Comparison of ENCODE assay signal across 8 mouse cellular contexts in the genomic region with DNA sequence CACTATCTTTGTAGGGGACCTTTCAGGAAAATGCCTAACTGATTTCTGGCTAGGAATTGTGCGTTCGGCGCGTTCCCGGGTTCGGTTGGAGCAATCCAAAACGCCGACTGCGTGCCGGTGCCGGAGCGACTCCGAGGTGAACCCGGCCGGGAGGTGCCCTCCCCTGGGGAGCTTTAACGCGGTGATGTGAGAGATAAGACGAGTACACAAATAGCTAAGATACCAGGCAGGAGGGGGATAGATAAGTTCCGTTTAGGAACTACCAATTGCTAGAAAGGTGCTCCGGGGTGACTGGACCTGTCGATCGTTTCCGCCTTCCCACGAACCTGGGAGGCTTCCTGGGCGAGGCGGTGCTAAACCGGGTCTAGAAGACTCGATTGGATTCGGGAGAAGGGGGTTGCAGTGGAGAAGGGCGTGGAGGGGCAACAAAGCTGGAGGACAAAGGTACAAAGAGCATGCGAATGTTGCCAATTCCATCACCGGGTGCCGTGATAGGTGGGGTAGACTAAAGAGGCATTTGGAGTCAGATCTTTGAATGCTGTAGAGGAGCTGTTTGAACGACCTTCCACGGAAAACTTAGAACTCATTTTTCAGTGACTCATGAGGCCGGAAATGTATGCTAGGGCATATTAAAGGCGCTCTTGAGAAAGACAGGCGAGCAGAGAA. TPM values are rescaled to one million over a fixed set of nuclear protein-coding genes. Genes with fewer than 3 reads are reported as not detected.
DNase-seq lines count a peak whose midpoint lies in the region; ATAC-seq lines count a peak whose summit lies in the region.

No protein-coding gene starts in this region.

- DNase-seq in ES-CJ7 (ENCODE audit: low read depth, low spot score), result peak; percentile 82
- peak; percentile 58 for DNase-seq in adrenal gland, postnatal 10 days
- DNase-seq in embryonic facial prominence, embryonic 14.5 days (ENCODE audit: low spot score), result peak; percentile 14
- peak; percentile 67 for DNase-seq in urinary bladder, adult 2 months (ENCODE audit: low spot score)

- H3K9ac ChIP-seq in embryonic facial prominence, embryonic 14.5 days (ENCODE audit: low read depth, low read length), result peak overlapping the region; percentile 99
- peak overlapping the region; percentile 98 for H3K9ac ChIP-seq in heart, embryonic 12.5 days
- peak overlapping the region; percentile 98 for H3K9ac ChIP-seq in kidney, embryonic 15.5 days
- peak overlapping the region; percentile 92 for H3K9ac ChIP-seq in lung, embryonic 15.5 days

- H3K4me1 ChIP-seq in embryonic facial prominence, embryonic 14.5 days (ENCODE audit: control insufficient read depth, insufficient read depth, low read length), result 0 out of 2 replicates have a peak, but pooled peaks cover 2% of the 10 kb centered on the region
- H3K4me1 ChIP-seq in heart, embryonic 12.5 days (replicated peaks), result peaks cover 12% of the 10 kb centered on the region
- peaks cover 18% of the 10 kb centered on the region for H3K4me1 ChIP-seq in kidney, embryonic 15.5 days
- H3K4me1 ChIP-seq in lung, embryonic 15.5 days, result peaks cover 14% of the 10 kb centered on the region; the same call in 1 of the 2 replicates

- H3K27me3 ChIP-seq in embryonic facial prominence, embryonic 14.5 days (replicated peaks; ENCODE audit: control insufficient read depth, insufficient read depth, low read length), result no peaks in the 10 kb centered on the region
- no peaks in the 10 kb centered on the region for H3K27me3 ChIP-seq in heart, embryonic 12.5 days (replicated peaks)
- H3K27me3 ChIP-seq in kidney, embryonic 15.5 days, result no peaks in the 10 kb centered on the region
- H3K27me3 ChIP-seq in lung, embryonic 15.5 days, result no peaks in the 10 kb centered on the region

- H3K4me3 ChIP-seq in embryonic facial prominence, embryonic 14.5 days (ENCODE audit: low read depth, low read length), result peak overlapping the region; percentile 66
- H3K4me3 ChIP-seq in heart, embryonic 12.5 days, result peak overlapping the region; percentile 98
- peak overlapping the region; percentile 99 for H3K4me3 ChIP-seq in kidney, embryonic 15.5 days (replicated peaks)
- H3K4me3 ChIP-seq in lung, embryonic 15.5 days, result peak overlapping the region; percentile 84

- H3K27ac ChIP-seq in embryonic facial prominence, embryonic 14.5 days (replicated peaks; ENCODE audit: low read depth, low read length), result peak overlapping the region; percentile 94
- H3K27ac ChIP-seq in heart, embryonic 12.5 days (ENCODE audit: poor library complexity, severe bottlenecking), result peak overlapping the region; percentile 93
- H3K27ac ChIP-seq in kidney, embryonic 15.5 days, result peak overlapping the region; percentile 96
- peak overlapping the region; percentile 93 for H3K27ac ChIP-seq in lung, embryonic 15.5 days

- peak; percentile 5; the same call in 1 of the 2 replicates for ATAC-seq in embryonic facial prominence, embryonic 14.5 days (ENCODE audit: low read depth)
- ATAC-seq in heart, embryonic 12.5 days (ENCODE audit: insufficient number of reproducible peaks, low FRiP score), result peak; percentile 45
- ATAC-seq in kidney, embryonic 15.5 days (replicated peaks; ENCODE audit: low FRiP score), result peak; percentile 16; the same call in 1 of the 2 replicates
- ATAC-seq in lung, embryonic 15.5 days (ENCODE audit: borderline replicate concordance, extremely low read depth, low FRiP score, low TSS enrichment), result no peak
- peak; percentile 36; the same call in 1 of the 2 replicates for ATAC-seq in neutrophil, adult 5-6 weeks (ENCODE audit: extremely low read depth, insufficient number of reproducible peaks, low FRiP score, poor library complexity, severe bottlenecking)

- under 1% methylated on average over 38 of the region's 38 CpGs for WGBS in embryonic facial prominence, embryonic 14.5 days
- WGBS in heart, embryonic 12.5 days, result under 1% methylated on average over 38 of the region's 38 CpGs
- WGBS in kidney, embryonic 15.5 days, result under 1% methylated on average over 38 of the region's 38 CpGs
- under 1% methylated on average over 38 of the region's 38 CpGs for WGBS in lung, embryonic 15.5 days

- no peaks in the 10 kb centered on the region for H3K9me3 ChIP-seq in embryonic facial prominence, embryonic 14.5 days (ENCODE audit: control insufficient read depth, low read length)
- no peaks in the 10 kb centered on the region for H3K9me3 ChIP-seq in heart, embryonic 12.5 days (replicated peaks)
- no peaks in the 10 kb centered on the region for H3K9me3 ChIP-seq in kidney, embryonic 15.5 days (replicated peaks)
- no peaks in the 10 kb centered on the region for H3K9me3 ChIP-seq in lung, embryonic 15.5 days

- H3K36me3 ChIP-seq in embryonic facial prominence, embryonic 14.5 days (ENCODE audit: control insufficient read depth, insufficient read depth, low read length), result peaks cover 5% of the 10 kb centered on the region
- H3K36me3 ChIP-seq in heart, embryonic 12.5 days, result peaks cover 3% of the 10 kb centered on the region
- no peaks in the 10 kb centered on the region for H3K36me3 ChIP-seq in kidney, embryonic 15.5 days
- H3K36me3 ChIP-seq in lung, embryonic 15.5 days, result no peaks in the 10 kb centered on the region

- peak overlapping the region; percentile 72 for H3K4me2 ChIP-seq in embryonic facial prominence, embryonic 14.5 days (ENCODE audit: low read depth, low read length)
- H3K4me2 ChIP-seq in heart, embryonic 12.5 days, result peak overlapping the region; percentile 76
- peak overlapping the region; percentile 66 for H3K4me2 ChIP-seq in kidney, embryonic 15.5 days
- peak overlapping the region; percentile 76 for H3K4me2 ChIP-seq in lung, embryonic 15.5 days

RNA-seq across cellular contexts. Expression of a gene that starts 1.0 kb away (rescaled TPM):
- total RNA-seq in adrenal gland, postnatal 10 days (2021), result 100 to 1,000 TPM; 118 to 121 TPM
- polyA plus RNA-seq in embryonic facial prominence, embryonic 14.5 days (2014; fragmentation: Nextera tagmentation; extraction: Ambion mirVana), result 45.1 and 45.2 TPM in 2 replicates
- polyA plus RNA-seq in heart, embryonic 12.5 days (2016; fragmentation: Nextera tagmentation; extraction: Ambion mirVana), result 39.8 and 41.2 TPM in 2 replicates
- polyA plus RNA-seq in kidney, embryonic 15.5 days (2015; fragmentation: Nextera tagmentation; extraction: Ambion mirVana), result 28.0 and 30.2 TPM in 2 replicates
- polyA plus RNA-seq in lung, embryonic 15.5 days (2015; fragmentation: Nextera tagmentation; extraction: Ambion mirVana), result 28.9 and 29.3 TPM in 2 replicates
- 176 and 179 TPM in 2 replicates for total RNA-seq in neutrophil, adult 5-6 weeks (2017)
- polyA plus RNA-seq in urinary bladder, adult 2 months (2012; rRNA removed), result 116 and 130 TPM in 2 replicates

RNA-seq across cellular contexts. Expression of a gene that starts 15.8 kb away (rescaled TPM):
- 1 to 10 TPM; 1.5 to 2.4 TPM for total RNA-seq in adrenal gland, postnatal 10 days (2021)
- polyA plus RNA-seq in embryonic facial prominence, embryonic 14.5 days (2014; fragmentation: Nextera tagmentation; extraction: Ambion mirVana), result 1.7 and 2.5 TPM in 2 replicates
- polyA plus RNA-seq in heart, embryonic 12.5 days (2016; fragmentation: Nextera tagmentation; extraction: Ambion mirVana), result 1.3 and 1.4 TPM in 2 replicates
- polyA plus RNA-seq in kidney, embryonic 15.5 days (2015; fragmentation: Nextera tagmentation; extraction: Ambion mirVana), result 0.72 and 1.1 TPM in 2 replicates
- polyA plus RNA-seq in lung, embryonic 15.5 days (2015; fragmentation: Nextera tagmentation; extraction: Ambion mirVana), result 1.2 and 1.5 TPM in 2 replicates
- total RNA-seq in neutrophil, adult 5-6 weeks (2017), result 130 and 158 TPM in 2 replicates
- polyA plus RNA-seq in urinary bladder, adult 2 months (2012; rRNA removed), result 3.3 and 4.8 TPM in 2 replicates

Comparison
In these comparisons a context has a peak if more than half of its experiments do, and no peak if none do; other contexts are left out.
1. DNase-seq: peak in every context shown above with its lines; median percentile 82 in ES-CJ7; 67 in urinary bladder, adult 2 months; 58 in adrenal gland, postnatal 10 days; 14 in embryonic facial prominence, embryonic 14.5 days.